Mouse (Mus musculus) stomach, postnatal 0 days (tissue): ENCODE measurements at regions not wholly inside any gene's neighbourhood (a gene's known extent, or its start where the extent isn't known, plus 50 kb on each side); places are given as distances from the start of the nearest gene placed in this dataset.

Experiments
- ATAC-seq: fragments of 200-750 bp; cut with Nextera tagmentation; 2 replicates; pipeline ENCODE4 v1.8.0; 2017; ENCODE audit not compliant: low FRiP score, low TSS enrichment
- DNase-seq: peaks from one replicate; pipeline ENCODE4 v3.0.0-alpha.2; 2016; ENCODE audit warnings: low spot score
- H3K27ac ChIP-seq: fragments of 300-500 bp; sonication (generic); replicated peaks from 2 replicates; pipeline ENCODE4 v1.5.1; 2014; ENCODE audit warnings: mild to moderate bottlenecking, control low read depth
- H3K27me3 ChIP-seq: fragments of 300-500 bp; sonication (generic); 2 replicates; pipeline ENCODE4 v1.6.1; 2014; ENCODE audit warnings: low read length; ENCODE audit not compliant: control insufficient read depth, insufficient read depth
- H3K36me3 ChIP-seq: fragments of 300-500 bp; sonication (generic); 2 replicates; pipeline ENCODE4 v1.6.1; 2014; ENCODE audit warnings: low read length, mixed read lengths; ENCODE audit not compliant: control insufficient read depth, insufficient read depth
- H3K4me1 ChIP-seq: fragments of 300-500 bp; sonication (generic); replicated peaks from 2 replicates; pipeline ENCODE4 v1.6.1; 2014; ENCODE audit warnings: antibody characterized with exemption; ENCODE audit not compliant: control insufficient read depth, insufficient read depth
- H3K4me2 ChIP-seq: fragments of 300-500 bp; sonication (generic); replicated peaks from 2 replicates; pipeline ENCODE4 v1.6.1; 2014; ENCODE audit warnings: low read depth, mild to moderate bottlenecking, control low read depth, moderate library complexity
- H3K4me3 ChIP-seq: fragments of 300-500 bp; sonication (generic); 2 replicates; pipeline ENCODE4 v1.5.1; 2014; ENCODE audit warnings: low read depth, low read length, control low read depth
- H3K9ac ChIP-seq: fragments of 300-500 bp; sonication (generic); 2 replicates; pipeline ENCODE4 v1.6.1; 2014; ENCODE audit warnings: mild to moderate bottlenecking, low read length, control low read depth, mixed read lengths
- H3K9me3 ChIP-seq: fragments of 300-500 bp; sonication (generic); 2 replicates; pipeline ENCODE4 v1.6.1; 2016; ENCODE audit warnings: low read length; ENCODE audit not compliant: control insufficient read depth
- CTCF ChIP-seq: IDR thresholded peaks from 2 replicates; pipeline ENCODE4 v1.5.1; 2016; ENCODE audit warnings: antibody characterized with exemption, low read depth, mild to moderate bottlenecking, moderate library complexity
- EP300 ChIP-seq: optimal IDR thresholded peaks from 2 replicates; pipeline ENCODE3; 2016; ENCODE audit warnings: antibody characterized with exemption
- WGBS: fragments of 180-500 bp; shearing (Covaris S2); extraction: QIAGEN DNeasy Blood & Tissue Kit; methylation state at CpG from one replicate; pipeline ENCODE4 v1.1.7; 2014; 5-methylcytosine and 5-hydroxymethylcytosine counted together

GRCm38 (mm10) chr2:166226929-166227328, 71.5 kb upstream of the Sulf2 start:
- H3K4me3 ChIP-seq = no peak overlapping the region
- H3K4me2 ChIP-seq = no peak overlapping the region
- no peak overlapping the region for H3K27ac ChIP-seq
- DNase-seq (no peak), ATAC-seq (no peak)
- no peaks in the 10 kb centered on the region for H3K36me3 ChIP-seq
- WGBS = 44% methylated on average over 3 of the region's 3 CpGs
- no peaks in the 10 kb centered on the region for H3K4me1 ChIP-seq
- no peaks in the 10 kb centered on the region for H3K9me3 ChIP-seq
- H3K27me3 ChIP-seq = no peaks in the 10 kb centered on the region
- no peak for TF ChIP-seq EP300
- TF ChIP-seq CTCF = no peak
- H3K9ac ChIP-seq = no peak overlapping the region

- WGBS = 92% methylated on average over 2 of the region's 2 CpGs
- Histone ChIP-seq H3K36me3 (no peaks in the 10 kb centered on the region), H3K9me3 (no peaks in the 10 kb centered on the region), H3K27ac (no peak overlapping the region), H3K4me3 (no peak overlapping the region), H3K4me2 (no peak overlapping the region), H3K9ac (no peak overlapping the region), H3K4me1 (no peaks in the 10 kb centered on the region), H3K27me3 (no peaks in the 10 kb centered on the region)
- ATAC-seq (no peak), DNase-seq (no peak)
- TF ChIP-seq EP300 = no peak
- TF ChIP-seq CTCF = no peak
Observed at GRCm38 (mm10) chr2:166226331-166226730, 70.9 kb upstream of the Sulf2 start.

- Histone ChIP-seq H3K27me3 (no peaks in the 10 kb centered on the region), H3K4me2 (no peak overlapping the region), H3K4me3 (no peak overlapping the region), H3K9ac (no peak overlapping the region), H3K9me3 (no peaks in the 10 kb centered on the region), H3K27ac (no peak overlapping the region), H3K4me1 (no peaks in the 10 kb centered on the region), H3K36me3 (no peaks in the 10 kb centered on the region)
- 77% methylated on average over 9 of the region's 9 CpGs for WGBS
- ATAC-seq = no peak
- no peak for DNase-seq
- TF ChIP-seq CTCF = no peak
- TF ChIP-seq EP300 = no peak
Observed at GRCm38 (mm10) chr2:166225354-166225753, 69.9 kb upstream of the Sulf2 start.

GRCm38 (mm10) chr2:166218783-166219182, 63.3 kb upstream of the Sulf2 start:
- 78% methylated on average over 9 of the region's 9 CpGs for WGBS
- ATAC-seq (no peak), DNase-seq (no peak)
- no peak for TF ChIP-seq EP300
- no peak for TF ChIP-seq CTCF
- H3K9ac ChIP-seq = no peak overlapping the region
- H3K27me3 ChIP-seq = no peaks in the 10 kb centered on the region
- no peaks in the 10 kb centered on the region for H3K36me3 ChIP-seq
- no peaks in the 10 kb centered on the region for H3K4me1 ChIP-seq
- no peak overlapping the region for H3K27ac ChIP-seq
- H3K4me3 ChIP-seq = no peak overlapping the region
- H3K4me2 ChIP-seq = no peak overlapping the region
- H3K9me3 ChIP-seq = no peaks in the 10 kb centered on the region

GRCm38 (mm10) chr2:166216512-166216865, 61.0 kb upstream of the Sulf2 start:
- ATAC-seq (no peak), DNase-seq (no peak)
- H3K27ac ChIP-seq = no peak overlapping the region
- H3K4me3 ChIP-seq = no peak overlapping the region
- 80% methylated on average over 11 of the region's 11 CpGs for WGBS
- H3K4me1 ChIP-seq = no peaks in the 10 kb centered on the region
- TF ChIP-seq EP300 (no peak), CTCF (no peak)
- no peaks in the 10 kb centered on the region for H3K36me3 ChIP-seq
- H3K4me2 ChIP-seq = no peak overlapping the region
- no peaks in the 10 kb centered on the region for H3K9me3 ChIP-seq
- H3K27me3 ChIP-seq = no peaks in the 10 kb centered on the region
- H3K9ac ChIP-seq = no peak overlapping the region

- WGBS = 71% methylated on average over 18 of the region's 18 CpGs
- Histone ChIP-seq H3K27me3 (no peaks in the 10 kb centered on the region), H3K4me1 (no peaks in the 10 kb centered on the region), H3K36me3 (no peaks in the 10 kb centered on the region), H3K9ac (no peak overlapping the region), H3K9me3 (no peaks in the 10 kb centered on the region), H3K4me3 (no peak overlapping the region), H3K27ac (no peak overlapping the region), H3K4me2 (no peak overlapping the region)
- ATAC-seq (peak; percentile 76), DNase-seq (peak; percentile 78)
- TF ChIP-seq EP300 (no peak), CTCF (no peak)
Observed at GRCm38 (mm10) chr2:166215610-166216511, 60.4 kb upstream of the Sulf2 start.
